Mouse (Mus musculus) gastrocnemius, postnatal 4 days (tissue): ENCODE measurements around the gene Oprm1. TPM values are rescaled to one million over a fixed set of nuclear protein-coding genes. Genes with fewer than 3 reads are reported as not detected.

ENCODE experiments used
- DNase-seq, 2 experiments: peaks; one replicate each; pipeline ENCODE4 v3.0.0; 2021 to 2022; ENCODE audit warnings: low spot score in 2 of 2, mixed read lengths in 2 of 2
- total RNA-seq, 2 experiments: library from RNA; stranded (reverse); gene quantifications; 2 replicates each; pipeline ENCODE4 v1.2.3; 2021

The Oprm1 gene
- total RNA-seq, 2 experiments from 2014 or later = not detected

- DNase-seq = no peak
Observed at GRCm38 (mm10) chr10:7077971-7078370, 319.7 kb downstream of the Oprm1 start.

Other genes starting within 250 kb of the Oprm1 start
- not detected for gene Gm10945, start 3.3 kb downstream of the Oprm1 start, total RNA-seq